Mouse (Mus musculus) brown adipose tissue, adult 24 weeks (tissue): ENCODE data around the gene Olfr266. TPM values are rescaled to one million over a fixed set of nuclear protein-coding genes. Genes with fewer than 3 reads are reported as not detected.

Experiments
- H3K27ac ChIP-seq: fragments of 200-500 bp; replicated peaks from 2 replicates; pipeline ENCODE4 v1.5.1; 2012; ENCODE audit warnings: low read depth, mild to moderate bottlenecking, low read length
- H3K4me1 ChIP-seq: fragments of 200-500 bp; 2 replicates; pipeline ENCODE4 v1.6.1; 2012; ENCODE audit warnings: low read length, mixed read lengths; ENCODE audit not compliant: control insufficient read depth, insufficient read depth, insufficient read length
- H3K4me3 ChIP-seq: fragments of 200-500 bp; 2 replicates; pipeline ENCODE4 v1.5.1; 2012; ENCODE audit warnings: low read depth, mild to moderate bottlenecking, low read length, moderate library complexity; ENCODE audit not compliant: insufficient read depth
- polyA plus RNA-seq: library from polyadenylated mRNA; stranded (reverse); fragments of >200 nt; gene quantifications from 2 replicates; pipeline ENCODE4 v1.2.4, GENCODE M21; 2012; ENCODE audit not compliant: missing spikeins, insufficient read depth, insufficient read length

Olfr266 gene
- not detected in 2 replicates for polyA plus RNA-seq

DNA sequence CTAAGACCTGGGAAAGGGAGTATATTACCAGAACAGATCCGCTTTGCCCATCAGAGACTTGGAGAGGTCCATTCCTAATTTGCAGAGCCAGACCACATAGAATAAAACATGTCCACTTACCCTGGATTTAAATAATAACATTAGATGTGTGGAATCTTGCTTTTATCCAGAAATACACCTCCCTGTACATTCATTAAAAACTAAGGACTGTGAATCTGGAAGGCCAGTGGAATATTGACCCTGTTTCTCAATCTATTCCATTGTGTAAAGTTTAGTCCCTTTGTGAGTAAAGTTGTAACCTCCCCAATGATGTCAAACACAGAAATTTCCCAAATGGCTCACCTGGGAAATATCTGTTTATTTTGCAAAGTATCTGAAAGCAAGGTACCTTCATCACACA lies at the start of gene Olfr266:
TSS of gene Olfr266 (minus strand) at position 101 of the 400 bp plus-strand sequence.
- H3K27ac ChIP-seq: no peak within 1 kb of the TSS

DNA sequence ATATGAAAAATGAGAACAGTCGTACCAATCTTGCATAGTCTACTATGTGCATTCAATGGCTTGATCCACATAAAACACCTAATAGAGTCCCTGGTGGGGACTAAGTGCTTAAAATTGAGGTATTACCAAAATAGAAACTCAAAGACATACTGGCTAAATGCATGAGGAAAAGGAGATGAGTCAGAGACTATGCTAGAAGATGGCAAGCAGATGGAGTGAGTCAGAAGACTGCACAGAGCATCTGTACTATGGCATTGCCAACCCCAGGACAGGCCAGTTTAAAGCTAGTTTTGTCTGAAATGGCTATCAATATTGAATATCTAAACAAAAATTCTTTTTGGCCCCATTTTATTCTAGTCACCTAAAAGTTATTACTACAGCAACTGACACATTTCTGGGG lies 49.5 kb upstream of the Olfr266 start:
- no peak overlapping the region for H3K4me3 ChIP-seq
- H3K4me1 ChIP-seq: no peaks in the 10 kb centered on the region
- H3K27ac ChIP-seq: no peak overlapping the region

More for the DNA sequence above, at the start of gene Olfr266:
- Histone ChIP-seq H3K4me1 (no peaks in the 10 kb centered on the region), H3K4me3 (no peak within 1 kb of the TSS)

DNA sequence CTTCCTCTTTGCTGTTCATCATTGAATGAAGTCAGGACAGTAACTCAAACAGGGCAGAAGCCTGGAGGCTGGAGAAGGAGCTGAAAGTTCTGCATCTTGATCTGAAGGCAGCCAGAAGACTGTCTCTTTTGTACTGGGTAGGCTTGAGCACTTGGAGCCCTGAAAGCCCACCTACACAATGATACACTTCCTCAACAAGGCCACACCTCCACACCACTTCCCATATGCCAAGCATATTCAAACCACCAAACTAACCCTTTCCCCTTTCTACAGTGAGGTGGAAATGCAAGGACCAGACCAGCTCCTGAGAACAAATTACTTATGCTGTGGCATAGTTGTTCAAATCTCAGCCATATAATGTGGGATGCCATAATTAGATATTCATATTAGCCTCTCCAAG lies 46.8 kb upstream of the Olfr266 start:
- no peak overlapping the region for H3K27ac ChIP-seq
- H3K4me1 ChIP-seq: no peaks in the 10 kb centered on the region
- H3K4me3 ChIP-seq: no peak overlapping the region

DNA sequence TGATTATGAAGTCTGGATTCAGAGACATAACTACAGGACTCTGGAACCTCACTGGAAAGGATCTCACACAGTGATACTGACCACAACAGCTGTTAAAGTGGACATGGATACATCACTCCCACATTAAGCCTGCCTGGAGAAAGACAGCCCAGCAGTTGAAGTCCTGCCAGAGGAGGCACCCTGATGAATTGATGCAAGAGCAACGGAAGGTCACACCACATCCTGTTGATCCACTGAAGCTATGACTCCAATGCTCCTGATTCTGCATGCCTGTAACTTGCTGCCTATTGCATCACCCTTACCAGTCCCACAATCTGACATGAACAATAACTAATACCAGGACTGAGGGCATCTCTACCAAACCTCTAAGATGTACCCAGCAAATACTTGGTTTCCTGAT lies 6.0 kb upstream of the Olfr266 start:
- H3K4me3 ChIP-seq: no peak overlapping the region
- no peak overlapping the region for H3K27ac ChIP-seq
- H3K4me1 ChIP-seq: no peaks in the 10 kb centered on the region

DNA sequence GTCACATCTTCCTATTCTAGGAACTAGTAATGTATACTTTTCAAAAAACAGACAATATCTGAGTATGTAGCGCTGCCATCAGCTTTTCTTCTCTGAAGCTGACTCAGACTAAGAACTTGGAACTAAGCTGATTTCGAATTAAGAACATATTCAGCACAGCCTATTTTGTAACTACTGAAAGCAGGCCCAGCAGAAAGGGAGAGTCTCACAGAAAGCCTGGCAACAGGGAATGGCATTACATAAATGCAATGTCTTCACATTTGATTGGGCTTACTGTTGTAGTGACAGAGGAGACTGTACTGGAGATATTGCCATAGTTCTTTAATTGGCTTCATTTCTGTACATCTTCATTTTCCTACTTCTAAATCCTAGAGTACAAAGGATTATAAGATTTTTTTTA lies 8.4 kb downstream of the Olfr266 start:
- Histone ChIP-seq H3K4me3 (no peak overlapping the region), H3K27ac (no peak overlapping the region), H3K4me1 (no peaks in the 10 kb centered on the region)

DNA sequence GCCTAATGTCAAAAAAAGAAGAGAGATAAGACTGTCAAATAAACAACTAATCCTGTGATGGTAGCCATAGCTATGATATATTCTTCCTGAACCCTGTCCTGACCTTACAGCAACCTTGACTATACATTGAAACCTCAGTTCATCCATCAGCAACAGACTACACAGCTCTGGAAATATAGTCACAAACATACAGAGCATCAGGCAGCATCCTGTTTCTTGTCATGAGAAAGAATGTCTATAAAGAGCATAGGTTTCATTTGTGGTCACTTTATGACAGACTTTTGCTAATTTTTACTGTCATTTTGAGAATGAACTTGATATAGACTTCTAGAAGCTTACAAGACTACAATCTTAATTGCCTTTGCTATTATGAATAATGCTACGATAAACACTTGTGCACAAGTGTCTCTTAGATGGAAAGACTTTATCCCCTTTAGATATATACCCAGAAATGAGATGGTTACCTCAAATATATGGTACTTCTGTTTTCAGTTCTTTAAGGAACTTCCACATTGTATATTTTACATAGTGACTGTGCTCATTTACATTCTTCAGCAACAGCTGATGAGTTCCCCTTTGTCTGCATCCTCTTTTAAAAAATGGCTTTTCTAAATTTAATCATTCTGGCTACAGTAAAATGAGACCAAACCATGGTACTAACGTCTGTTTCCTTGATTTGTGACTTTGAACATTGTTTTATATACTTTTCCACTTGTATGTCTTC lies 17.0 kb downstream of the Olfr266 start:
- no peaks in the 10 kb centered on the region for H3K4me1 ChIP-seq
- no peak overlapping the region for H3K4me3 ChIP-seq
- no peak overlapping the region for H3K27ac ChIP-seq

DNA sequence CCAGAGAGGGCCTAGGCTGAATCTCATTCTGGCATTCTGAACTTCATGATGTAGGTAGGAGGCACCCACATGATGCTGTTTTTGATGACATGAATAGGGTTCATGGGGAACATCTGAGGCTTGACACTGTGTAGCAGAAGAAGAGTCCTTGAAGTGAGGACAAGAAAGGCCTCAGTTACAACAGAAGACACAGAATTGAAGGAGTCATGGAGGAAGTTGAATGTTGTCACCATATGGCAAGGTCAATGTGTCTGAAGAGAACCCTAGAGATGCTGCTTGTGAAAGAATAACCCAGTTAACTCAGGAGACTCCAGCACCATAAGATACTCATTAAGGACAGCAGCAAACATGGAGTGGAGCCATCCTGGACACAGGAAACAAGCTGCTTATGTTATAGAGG lies 28.0 kb downstream of the Olfr266 start:
- Histone ChIP-seq H3K4me1 (no peaks in the 10 kb centered on the region), H3K4me3 (no peak overlapping the region)

DNA sequence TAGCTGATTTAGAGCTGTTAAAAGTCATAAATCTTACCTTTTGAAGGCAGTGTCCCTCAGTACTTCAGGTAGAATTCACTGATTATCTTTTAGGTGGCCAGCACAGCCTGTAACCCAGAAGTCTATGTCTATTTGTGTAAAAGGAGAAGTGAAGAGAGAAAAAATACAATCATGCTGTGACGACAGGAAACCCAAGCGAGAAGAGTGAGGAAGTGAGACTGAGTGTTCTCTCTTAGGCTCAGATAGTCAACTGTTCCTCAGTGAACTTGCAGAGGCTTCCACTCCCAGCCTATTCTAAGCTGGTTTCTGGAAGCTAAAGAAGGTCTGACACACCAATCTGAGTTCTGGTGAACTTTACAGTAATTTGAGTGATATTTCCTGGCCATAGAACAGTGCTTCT lies 36.2 kb downstream of the Olfr266 start, which contains the start of gene Cd53:
TSS of gene Cd53 (minus strand) at position 220 of the 400 bp plus-strand sequence.
- H3K4me3 ChIP-seq: no peak within 1 kb of the TSS
- H3K27ac ChIP-seq: no peak within 1 kb of the TSS
- H3K4me1 ChIP-seq: no peaks in the 10 kb centered on the region

More for the DNA sequence above, 28.0 kb downstream of the Olfr266 start:
- no peak overlapping the region for H3K27ac ChIP-seq

DNA sequence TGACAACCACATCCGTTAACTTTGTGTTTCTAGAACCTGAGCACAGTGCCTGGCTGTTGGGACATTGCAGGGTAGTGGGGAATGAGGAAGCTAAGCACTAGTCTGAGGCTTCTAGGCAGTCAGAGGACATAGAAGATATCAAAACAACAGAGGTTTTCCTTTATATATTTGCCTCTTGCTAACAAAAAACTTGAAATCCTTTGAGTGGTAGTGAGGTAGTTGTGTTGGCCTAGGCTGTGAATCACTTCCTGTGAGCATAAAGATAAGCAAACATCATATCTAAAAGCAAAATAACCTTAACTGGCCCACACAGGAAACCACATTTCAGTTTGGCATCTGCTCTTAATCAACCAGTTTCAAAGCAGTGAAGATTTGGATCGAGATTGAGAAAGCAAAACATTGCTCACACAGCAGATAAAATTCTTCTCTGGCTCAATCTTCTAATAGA lies 37.6 kb downstream of the Olfr266 start:
- no peaks in the 10 kb centered on the region for H3K4me1 ChIP-seq
- H3K4me3 ChIP-seq: no peak overlapping the region; the same call in 1 of the 2 replicates
- H3K27ac ChIP-seq: no peak overlapping the region; the same call in 1 of the 2 replicates

DNA sequence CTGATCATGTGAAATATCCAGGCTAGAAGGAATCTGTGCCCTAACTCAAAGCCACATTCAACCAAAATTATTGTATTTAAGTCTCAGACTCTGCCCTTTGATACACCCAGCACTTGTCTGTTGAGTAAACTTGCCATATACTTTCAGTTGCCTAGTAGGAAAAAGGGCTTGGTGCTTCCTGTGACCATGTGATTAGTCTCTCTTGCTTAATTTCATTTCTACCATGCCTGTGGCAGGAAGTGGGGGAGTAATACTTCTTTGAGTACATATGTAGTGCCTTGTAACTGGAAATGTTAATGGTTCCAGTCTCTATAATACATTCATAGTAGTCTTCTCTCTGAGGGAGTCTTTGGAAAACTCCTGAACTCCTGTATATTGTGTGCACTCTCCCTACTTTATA lies 38.1 kb downstream of the Olfr266 start:
- H3K4me1 ChIP-seq: no peaks in the 10 kb centered on the region
- H3K4me3 ChIP-seq: no peak overlapping the region
- H3K27ac ChIP-seq: no peak overlapping the region

DNA sequence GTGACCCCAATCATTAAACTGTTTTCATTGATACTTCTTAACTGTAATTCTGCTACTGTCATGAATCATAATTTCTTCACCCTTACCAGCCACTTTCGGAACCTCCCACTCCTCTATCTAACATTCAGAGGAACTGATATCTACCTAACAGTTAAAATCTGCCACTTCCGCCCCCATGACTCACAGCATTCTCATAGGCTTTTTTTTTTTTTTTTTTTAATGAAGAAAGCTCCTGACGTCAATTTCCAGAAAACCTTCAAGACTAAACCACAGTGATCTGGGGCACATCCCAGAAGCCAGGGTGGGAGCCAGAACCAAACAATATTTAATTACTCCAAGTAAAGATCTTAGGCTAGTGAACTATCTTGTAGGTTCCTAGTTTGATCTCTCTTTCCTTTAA lies 41.0 kb downstream of the Olfr266 start:
- Histone ChIP-seq H3K27ac (no peak overlapping the region), H3K4me1 (no peaks in the 10 kb centered on the region), H3K4me3 (no peak overlapping the region)

DNA sequence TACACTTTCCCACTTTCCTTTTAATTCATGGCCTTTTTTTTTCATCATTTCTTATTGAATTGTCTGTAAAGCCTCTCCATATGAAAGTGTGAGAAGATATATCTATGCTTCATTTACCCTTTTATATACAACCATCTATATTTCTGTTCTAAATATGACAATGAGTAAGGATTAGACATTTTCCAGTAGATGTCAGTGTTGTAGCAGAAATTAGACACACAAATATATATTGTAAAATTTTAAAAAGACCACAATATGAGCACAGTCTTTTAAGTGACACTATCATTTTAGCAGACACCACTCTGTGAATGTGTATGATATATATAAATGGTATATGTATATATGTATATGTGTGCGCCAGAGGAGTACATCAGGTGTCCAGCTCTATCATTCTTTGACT lies 54.3 kb downstream of the Olfr266 start:
- Histone ChIP-seq H3K27ac (no peak overlapping the region), H3K4me3 (no peak overlapping the region), H3K4me1 (no peaks in the 10 kb centered on the region)

Other genes starting within 250 kb of the Olfr266 start
- 9.6 and 14.1 TPM in 2 replicates for gene Lrif1, start 141.3 kb downstream of the Olfr266 start, polyA plus RNA-seq
- gene Cd53, start 36.1 kb downstream of the Olfr266 start, polyA plus RNA-seq: 7.5 and 12.1 TPM in 2 replicates
- 0.55 TPM in 1 of 2 replicates, not detected in the other for gene Kcna3, start 209.9 kb upstream of the Olfr266 start, polyA plus RNA-seq